Mouse (Mus musculus) c-Kit-positive CD71-positive TER-119-negative erythroid progenitor cells, embryonic 14.5 days (primary cell): ENCODE data around the gene Pdzk1.
A peak's percentile ranks its signal among the peaks of the same experiment; 100 is the strongest.

Experiments
- DNase-seq: peaks from one replicate; pipeline ENCODE4 v3.0.0-alpha.2; 2013; ENCODE audit warnings: low read depth

The Pdzk1 gene

GRCm38 (mm10) chr3:96883690-96884089, 54.6 kb downstream of the Pdzk1 start:
- no peak for DNase-seq

- DNase-seq: peak; percentile 11
These were observed 73.4 kb downstream of the Pdzk1 start for GRCm38 (mm10) chr3:96902336-96902999.

GRCm38 (mm10) chr3:96904393-96904792, 75.3 kb downstream of the Pdzk1 start, which contains the start of gene Gja5:
Gene Gja5, plus strand, starts transcription at chr3:96904693.
- peak; percentile 19 for DNase-seq

- peak; percentile 91 for DNase-seq
These were observed 75.9 kb downstream of the Pdzk1 start, which contains the start of gene Gpr89 for GRCm38 (mm10) chr3:96904851-96905541. Gene Gpr89, minus strand, starts transcription at chr3:96905346.

- no peak for DNase-seq
These were observed 76.5 kb downstream of the Pdzk1 start for GRCm38 (mm10) chr3:96905592-96905991.
